Mouse (Mus musculus): ENCODE measurements at regions not wholly inside any gene's neighbourhood (a gene's known extent, or its start where the extent isn't known, plus 50 kb on each side); places are given as distances from the start of the nearest gene placed in this dataset.

DNA sequence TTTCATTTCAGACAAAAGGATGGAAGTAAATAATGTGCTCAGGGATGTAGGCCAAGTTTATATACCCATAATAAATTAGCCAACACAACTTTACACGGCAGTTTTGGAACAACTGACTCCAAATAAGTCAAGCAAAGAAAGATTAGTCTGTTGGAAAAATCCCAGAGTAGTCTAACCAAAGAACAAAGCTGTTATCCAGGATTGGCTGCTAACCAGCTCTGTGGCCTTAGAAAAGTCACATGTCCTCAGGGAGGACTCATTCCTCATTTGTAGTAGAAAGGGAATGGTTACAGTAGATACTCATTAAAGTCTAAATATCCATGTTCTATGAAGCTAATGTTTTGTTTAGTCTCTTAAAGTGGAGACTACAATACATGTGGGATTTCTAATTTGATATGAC is 130.6 kb upstream of the Mid1 start:
- DNase-seq (ENCODE audit: low spot score in 2 of 2) = no peak

DNA sequence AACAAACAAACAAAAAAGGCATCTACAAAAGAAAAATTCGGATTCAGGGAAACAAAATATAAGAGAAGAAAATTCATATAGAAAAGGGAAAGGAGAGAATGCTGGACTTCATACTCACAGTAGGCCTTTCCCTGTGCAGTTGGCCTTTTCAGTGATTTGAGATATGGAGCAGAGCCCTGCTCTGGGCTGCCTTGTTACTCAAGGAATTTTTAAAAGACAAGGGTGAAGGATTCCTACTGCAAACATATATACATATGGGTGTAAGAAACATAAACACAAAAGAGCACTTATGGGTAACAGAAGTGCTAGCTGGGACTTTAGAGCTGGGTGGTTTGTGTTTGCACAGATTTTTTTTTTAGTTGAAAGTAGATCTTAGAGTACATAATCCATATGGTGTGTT is 132.1 kb upstream of the Mid1 start:
- no peak for DNase-seq (ENCODE audit: low spot score in 2 of 2)

GRCm38 (mm10) chrX:169544037-169544436 is 141.0 kb upstream of the Mid1 start:
- peak in 1 of 2 experiments; percentile 2 for DNase-seq (ENCODE audit: low spot score in 2 of 2)

- no peak for DNase-seq (ENCODE audit: low spot score in 2 of 2)
Measured at GRCm38 (mm10) chrX:169508229-169508628, 176.8 kb upstream of the Mid1 start.

GRCm38 (mm10) chrX:169493577-169493976 is 173.4 kb upstream of the Hccs start:
- no peak for DNase-seq (ENCODE audit: low spot score in 2 of 2)

DNA sequence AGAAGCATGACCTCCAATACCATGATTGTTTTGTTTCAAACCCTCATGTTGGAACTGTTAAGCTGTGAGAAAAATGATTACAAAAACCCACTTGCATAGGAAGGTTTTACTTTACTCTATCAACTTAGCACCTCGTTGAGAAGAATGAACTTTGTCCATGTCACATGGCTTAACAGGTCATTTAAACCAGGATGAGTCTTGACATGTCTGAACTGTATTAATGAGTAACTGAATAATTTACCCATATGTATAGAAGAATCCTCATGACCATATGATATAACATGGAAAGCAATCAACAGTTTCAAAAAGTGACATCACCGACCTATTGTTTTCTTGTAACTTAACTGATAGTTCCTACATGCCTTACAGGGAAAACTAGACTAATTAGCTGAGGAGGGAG is 153.3 kb upstream of the Hccs start:
- DNase-seq (ENCODE audit: low spot score in 2 of 2) = no peak

GRCm38 (mm10) chrX:169470715-169471114 is 150.5 kb upstream of the Hccs start:
- DNase-seq (ENCODE audit: low spot score in 2 of 2) = no peak

DNA sequence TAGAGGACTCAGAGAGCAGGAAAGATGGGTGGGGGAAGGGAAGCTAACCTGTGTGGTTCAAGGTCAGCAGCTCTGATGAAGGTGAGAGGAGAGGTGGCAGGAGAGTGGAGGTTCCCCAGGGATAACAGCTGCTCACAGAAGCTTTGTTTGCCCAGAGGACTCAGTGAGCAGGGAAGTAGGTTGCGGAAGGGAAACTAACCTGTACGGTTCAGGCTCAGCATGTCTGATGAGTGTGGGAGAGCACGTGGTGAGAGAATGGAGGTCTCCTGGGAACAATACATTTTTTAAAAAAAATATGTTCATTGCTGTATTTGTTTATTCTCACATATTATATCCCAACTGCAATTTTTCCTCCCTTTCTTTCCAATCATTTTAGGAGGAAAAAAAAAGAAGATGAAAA is 130.0 kb upstream of the Hccs start:
- no peak for DNase-seq (ENCODE audit: low spot score in 2 of 2)

DNA sequence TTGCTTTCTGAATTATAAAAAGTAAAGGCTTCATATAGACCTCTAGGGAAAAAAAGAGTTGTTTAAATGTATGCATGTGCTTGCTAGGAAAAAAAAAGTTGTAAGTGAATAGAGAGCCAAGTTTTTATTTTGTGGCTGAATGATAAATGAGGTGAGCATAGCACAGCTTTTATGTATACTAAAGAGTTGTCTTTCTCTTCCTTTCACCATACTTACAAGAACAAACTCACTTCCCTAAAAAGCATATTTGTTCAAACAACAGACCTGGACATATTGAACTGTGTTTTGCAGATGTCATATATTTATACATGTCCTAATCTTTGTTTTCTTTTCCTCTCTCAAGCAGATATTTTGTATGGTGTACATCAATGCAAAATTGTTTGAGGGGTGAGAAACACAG is 119.4 kb upstream of the Hccs start:
- DNase-seq (ENCODE audit: low spot score in 2 of 2) = no peak

GRCm38 (mm10) chrX:169438626-169439025 is 118.5 kb upstream of the Hccs start:
- no peak for DNase-seq (ENCODE audit: low spot score in 2 of 2)

DNA sequence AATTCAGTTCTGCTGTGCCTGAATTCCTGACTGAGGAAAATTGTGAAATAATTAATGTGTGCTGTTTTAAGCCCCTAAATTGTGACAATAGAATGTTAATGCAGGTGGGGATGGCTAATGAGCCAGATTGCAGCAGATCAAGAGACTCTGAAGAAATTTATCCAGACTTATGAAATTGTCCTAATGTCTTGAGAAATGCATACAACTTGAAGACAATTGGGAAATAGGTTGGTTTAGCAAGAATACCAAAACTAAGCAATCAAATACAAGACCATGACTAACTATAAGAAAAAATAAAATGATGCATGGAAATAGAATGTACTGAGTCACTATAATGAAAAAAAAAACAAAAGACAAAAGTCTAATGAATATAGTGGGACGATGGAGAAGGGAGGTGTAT is 113.7 kb upstream of the Hccs start:
- DNase-seq (ENCODE audit: low spot score in 2 of 2) = no peak

GRCm38 (mm10) chrX:169396825-169397224 is 76.7 kb upstream of the Hccs start:
- no peak for DNase-seq (ENCODE audit: low spot score in 2 of 2)

DNA sequence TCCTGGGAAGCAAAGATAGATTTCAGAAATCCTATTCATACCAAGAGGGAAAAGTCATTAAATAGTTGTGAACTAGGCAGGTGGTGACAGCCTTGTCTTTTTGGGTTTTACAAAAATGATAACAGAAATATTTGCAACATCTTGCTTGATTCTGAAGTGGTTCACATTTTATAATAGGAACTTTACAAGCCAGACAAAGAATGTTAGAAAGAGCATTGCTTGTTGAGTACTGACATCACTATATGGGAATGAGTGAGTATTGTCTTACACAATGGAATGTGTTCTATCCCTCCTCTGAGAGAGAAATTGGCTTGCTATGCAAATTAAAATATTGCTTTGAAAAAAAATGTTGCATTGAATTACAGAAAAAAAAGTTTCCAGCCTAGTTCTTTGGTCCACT is 66.5 kb upstream of the Hccs start:
- no peak for DNase-seq (ENCODE audit: low spot score in 2 of 2)
